Mouse (Mus musculus): ENCODE results near the gene Gm45711.

GRCm38 (mm10) chr8:104348971-104349370, 39.1 kb upstream of the Gm45711 start:
- TF ChIP-seq CTCF (conservative IDR thresholded peaks at IDR 0.05; ENCODE audit: low read length): no peak
- no peak for TF ChIP-seq NANOG (IDR thresholded peaks at IDR 0.05; ENCODE audit: borderline replicate concordance, low read length)

Measured in E14TG2a.4 (cell line).